Mouse (Mus musculus): Measurements from ENCODE around the gene Mllt10. TPM values are rescaled to one million over a fixed set of nuclear protein-coding genes. Genes with fewer than 3 reads are reported as not detected.
A peak's percentile ranks its signal among the peaks of the same experiment; 100 is the strongest.

The Mllt10 gene
- polyA plus RNA-seq, 1 experiment from 2014 or later = 75.2 TPM

DNA sequence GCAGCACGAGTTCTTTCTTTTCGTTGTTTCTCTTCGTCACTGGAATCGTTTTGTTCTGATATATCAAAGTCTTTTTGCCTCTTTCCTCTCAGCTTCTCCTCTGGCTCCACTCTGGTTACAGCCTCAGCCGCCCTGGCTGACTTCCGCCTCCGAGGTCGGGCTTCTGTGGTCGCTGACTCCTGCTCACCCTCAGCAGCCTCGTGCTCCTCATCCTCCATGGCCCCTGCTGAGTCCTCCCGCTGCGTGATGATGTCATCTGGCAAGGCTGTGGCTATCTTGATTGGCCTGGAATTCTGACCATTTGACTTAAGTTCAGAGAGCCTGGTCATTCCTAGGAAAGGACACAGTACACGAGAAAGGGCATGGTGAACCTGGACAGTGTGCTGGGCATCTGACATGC, 164.5 kb downstream of the Mllt10 start:
- Histone ChIP-seq H3K36me3 (peaks cover 46% of the 10 kb centered on the region), H3K27ac (no peak overlapping the region), H3K4me3 (replicated peaks) (no peak overlapping the region), H3K27me3 (no peaks in the 10 kb centered on the region), H3K9me3 (no peaks in the 10 kb centered on the region), H3K4me1 (replicated peaks) (no peaks in the 10 kb centered on the region), H3K4me2 (replicated peaks) (no peak overlapping the region), H3K9ac (replicated peaks) (no peak overlapping the region)
- no peak for ATAC-seq
- 88% methylated on average over 13 of the region's 13 CpGs for WGBS

- ATAC-seq = no peak
- 77% methylated on average over 8 of the region's 8 CpGs for WGBS
Measured at GRCm38 (mm10) chr2:18228486-18229062, 173.5 kb downstream of the Mllt10 start.

GRCm38 (mm10) chr2:18229279-18229678, 174.2 kb downstream of the Mllt10 start:
- Histone ChIP-seq H3K4me3 (replicated peaks) (no peak overlapping the region), H3K4me1 (replicated peaks) (peaks cover 15% of the 10 kb centered on the region), H3K9ac (replicated peaks) (no peak overlapping the region), H3K9me3 (no peaks in the 10 kb centered on the region), H3K27me3 (no peaks in the 10 kb centered on the region), H3K4me2 (replicated peaks) (no peak overlapping the region), H3K27ac (no peak overlapping the region), H3K36me3 (no peaks in the 10 kb centered on the region)
- WGBS = 35% methylated on average over 2 of the region's 2 CpGs
- ATAC-seq = no peak

More at GRCm38 (mm10) chr2:18228486-18229062, 173.5 kb downstream of the Mllt10 start:
- no peak overlapping the region for H3K4me2 ChIP-seq (replicated peaks)
- no peak overlapping the region for H3K9ac ChIP-seq (replicated peaks)
- H3K27ac ChIP-seq = no peak overlapping the region
- no peak overlapping the region for H3K4me3 ChIP-seq (replicated peaks)
- H3K9me3 ChIP-seq = no peaks in the 10 kb centered on the region
- no peaks in the 10 kb centered on the region for H3K27me3 ChIP-seq
- H3K4me1 ChIP-seq (replicated peaks) = peaks cover 8% of the 10 kb centered on the region
- H3K36me3 ChIP-seq = no peaks in the 10 kb centered on the region

DNA sequence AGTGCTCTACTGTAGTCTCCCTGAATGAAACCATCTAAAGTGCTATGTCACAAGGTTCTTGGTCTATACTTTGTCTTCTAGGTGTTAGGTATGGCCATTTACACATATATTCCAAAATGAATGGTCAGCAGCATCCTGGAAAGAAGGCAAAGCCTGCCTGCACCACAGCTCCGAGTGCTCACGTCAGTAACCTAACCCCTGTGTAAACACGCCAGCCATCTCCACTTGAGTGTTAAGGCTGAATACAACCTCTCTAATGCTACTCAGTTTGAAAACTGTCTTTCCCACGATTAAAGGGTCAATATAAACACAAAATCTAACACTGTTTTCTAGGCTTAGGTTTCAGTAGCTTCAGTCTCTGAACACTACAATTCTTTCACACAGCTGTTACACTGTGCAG, 176.1 kb downstream of the Mllt10 start:
- Histone ChIP-seq H3K4me3 (replicated peaks) (no peak overlapping the region), H3K36me3 (no peaks in the 10 kb centered on the region), H3K27me3 (no peaks in the 10 kb centered on the region), H3K4me1 (replicated peaks) (peaks cover 17% of the 10 kb centered on the region), H3K27ac (no peak overlapping the region), H3K9me3 (no peaks in the 10 kb centered on the region), H3K4me2 (replicated peaks) (no peak overlapping the region), H3K9ac (replicated peaks) (no peak overlapping the region)
- no peak for ATAC-seq
- 68% methylated on average over 4 of the region's 4 CpGs for WGBS

DNA sequence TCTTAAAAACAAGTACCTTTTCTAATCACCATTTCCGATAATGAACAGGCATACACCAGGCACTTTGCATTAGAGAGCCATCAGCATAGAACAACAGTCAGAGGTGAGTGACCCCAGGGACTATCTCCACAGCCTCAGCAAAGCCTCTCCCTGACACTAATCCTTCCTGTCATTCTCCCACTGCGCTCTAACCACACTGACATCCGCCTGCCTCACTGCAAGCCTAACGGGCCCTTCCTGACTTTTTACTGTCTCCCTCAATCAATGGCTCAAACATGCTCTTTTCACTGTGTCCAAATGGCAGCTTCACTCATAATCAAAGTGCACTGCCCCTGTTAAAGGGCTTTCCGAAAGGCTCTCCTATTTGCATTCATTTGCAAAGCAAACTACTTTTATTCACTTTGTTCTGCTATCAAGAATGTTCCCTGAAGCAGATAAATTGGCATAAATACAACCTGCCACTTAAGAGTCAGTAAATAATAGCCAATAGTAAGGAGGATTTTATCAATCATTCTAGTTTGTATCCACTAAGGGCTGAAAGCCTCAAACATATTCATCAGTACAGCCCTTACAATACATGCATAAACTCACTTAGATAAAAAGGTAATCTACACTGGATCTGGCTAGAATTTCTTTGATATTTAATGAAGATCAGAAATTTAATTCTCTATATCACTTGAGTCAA, 178.0 kb downstream of the Mllt10 start:
- H3K9ac ChIP-seq (replicated peaks) = no peak overlapping the region
- no peaks in the 10 kb centered on the region for H3K27me3 ChIP-seq
- H3K27ac ChIP-seq = peak overlapping the region; percentile 30; the same call in 1 of the 2 replicates
- no peak overlapping the region for H3K4me2 ChIP-seq (replicated peaks)
- peaks cover 17% of the 10 kb centered on the region for H3K4me1 ChIP-seq (replicated peaks)
- H3K4me3 ChIP-seq (replicated peaks) = no peak overlapping the region
- no peaks in the 10 kb centered on the region for H3K36me3 ChIP-seq
- ATAC-seq = peak; percentile 90
- WGBS = 2% methylated on average over 5 of the region's 5 CpGs
- no peaks in the 10 kb centered on the region for H3K9me3 ChIP-seq

DNA sequence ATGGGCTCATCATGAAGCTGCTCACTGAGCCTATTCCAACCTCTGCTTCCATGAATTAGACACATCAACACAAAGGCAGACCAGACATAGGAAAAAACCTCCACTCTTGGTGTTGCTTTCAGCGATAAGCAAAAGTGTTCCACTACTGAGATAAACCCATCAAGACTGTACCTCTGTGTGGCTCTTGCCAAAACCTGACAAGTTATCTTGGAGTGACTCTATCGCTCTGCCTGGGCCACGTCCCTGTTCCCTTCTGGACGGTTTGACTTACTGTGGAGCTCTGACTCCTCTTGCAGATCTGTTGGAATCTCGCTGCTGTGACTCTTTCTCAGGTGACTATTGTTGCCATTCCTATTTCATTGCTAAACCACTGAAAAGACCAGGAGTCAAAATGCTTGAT, 180.5 kb downstream of the Mllt10 start:
- WGBS = 93% methylated on average over 5 of the region's 5 CpGs
- no peak for ATAC-seq
- H3K27ac ChIP-seq = no peak overlapping the region

DNA sequence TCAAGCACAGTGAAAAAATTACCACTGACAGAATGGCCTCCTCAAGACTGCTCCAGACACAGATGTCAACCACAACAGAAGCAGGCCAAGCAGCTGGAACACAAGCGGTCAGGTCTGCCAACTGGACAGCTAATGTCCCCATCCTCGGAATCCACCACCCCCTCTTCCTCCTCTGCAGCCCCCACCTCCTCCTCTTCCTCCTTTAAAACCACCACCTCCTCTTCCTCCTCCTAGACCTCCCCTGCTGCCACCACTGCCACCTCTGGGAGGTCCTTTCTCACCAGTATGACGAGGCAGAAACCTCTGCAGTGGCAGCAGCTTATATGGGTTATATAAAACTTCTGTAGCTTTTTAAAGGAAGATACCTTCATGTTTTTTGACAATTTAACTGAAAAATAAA, 194.2 kb downstream of the Mllt10 start:
- H3K9me3 ChIP-seq = no peaks in the 10 kb centered on the region
- H3K9ac ChIP-seq (replicated peaks) = no peak overlapping the region
- peaks cover 21% of the 10 kb centered on the region for H3K36me3 ChIP-seq
- H3K27me3 ChIP-seq = no peaks in the 10 kb centered on the region
- H3K4me3 ChIP-seq (replicated peaks) = no peak overlapping the region
- no peaks in the 10 kb centered on the region for H3K4me1 ChIP-seq (replicated peaks)
- no peak overlapping the region for H3K27ac ChIP-seq
- 89% methylated on average over 3 of the region's 3 CpGs for WGBS
- no peak overlapping the region for H3K4me2 ChIP-seq (replicated peaks)
- ATAC-seq = no peak

More for the DNA sequence above, 180.5 kb downstream of the Mllt10 start:
- no peak overlapping the region for H3K9ac ChIP-seq (replicated peaks)
- peaks cover 17% of the 10 kb centered on the region for H3K4me1 ChIP-seq (replicated peaks)
- H3K9me3 ChIP-seq = no peaks in the 10 kb centered on the region
- H3K4me2 ChIP-seq (replicated peaks) = no peak overlapping the region
- no peaks in the 10 kb centered on the region for H3K27me3 ChIP-seq
- H3K4me3 ChIP-seq (replicated peaks) = no peak overlapping the region
- H3K36me3 ChIP-seq = no peaks in the 10 kb centered on the region

Small RNAs within 50 kb of the gene (microRNA-seq; reads per million reads assigned to microRNA genes)
- gene Gm23638 = not detected
- gene Mir7655 = 11.5 reads per million, percentile 29 among the genes with 10 or more reads in this experiment

Other genes starting within 250 kb of the Mllt10 start
- gene H2al2a, start 58.3 kb upstream of the Mllt10 start, polyA plus RNA-seq (2015; fragmentation: Nextera tagmentation; extraction: Ambion mirVana) = not detected in 2 replicates
- 14.7 and 17.1 TPM in 2 replicates for gene A930004D18Rik, start 17.5 kb upstream of the Mllt10 start, polyA plus RNA-seq (2015; fragmentation: Nextera tagmentation; extraction: Ambion mirVana)
- 17.8 and 18.3 TPM in 2 replicates for gene Skida1, start 6.2 kb upstream of the Mllt10 start, polyA plus RNA-seq (2015; fragmentation: Nextera tagmentation; extraction: Ambion mirVana)

Measured in midbrain, embryonic 13.5 days (tissue).